Mouse (Mus musculus): Measurements from ENCODE around the gene Slc39a5. TPM values are rescaled to one million over a fixed set of nuclear protein-coding genes. Genes with fewer than 3 reads are reported as not detected.

Gene Slc39a5
- polyA plus RNA-seq, 1 experiment from 2014 or later, result 0.12 TPM

DNA sequence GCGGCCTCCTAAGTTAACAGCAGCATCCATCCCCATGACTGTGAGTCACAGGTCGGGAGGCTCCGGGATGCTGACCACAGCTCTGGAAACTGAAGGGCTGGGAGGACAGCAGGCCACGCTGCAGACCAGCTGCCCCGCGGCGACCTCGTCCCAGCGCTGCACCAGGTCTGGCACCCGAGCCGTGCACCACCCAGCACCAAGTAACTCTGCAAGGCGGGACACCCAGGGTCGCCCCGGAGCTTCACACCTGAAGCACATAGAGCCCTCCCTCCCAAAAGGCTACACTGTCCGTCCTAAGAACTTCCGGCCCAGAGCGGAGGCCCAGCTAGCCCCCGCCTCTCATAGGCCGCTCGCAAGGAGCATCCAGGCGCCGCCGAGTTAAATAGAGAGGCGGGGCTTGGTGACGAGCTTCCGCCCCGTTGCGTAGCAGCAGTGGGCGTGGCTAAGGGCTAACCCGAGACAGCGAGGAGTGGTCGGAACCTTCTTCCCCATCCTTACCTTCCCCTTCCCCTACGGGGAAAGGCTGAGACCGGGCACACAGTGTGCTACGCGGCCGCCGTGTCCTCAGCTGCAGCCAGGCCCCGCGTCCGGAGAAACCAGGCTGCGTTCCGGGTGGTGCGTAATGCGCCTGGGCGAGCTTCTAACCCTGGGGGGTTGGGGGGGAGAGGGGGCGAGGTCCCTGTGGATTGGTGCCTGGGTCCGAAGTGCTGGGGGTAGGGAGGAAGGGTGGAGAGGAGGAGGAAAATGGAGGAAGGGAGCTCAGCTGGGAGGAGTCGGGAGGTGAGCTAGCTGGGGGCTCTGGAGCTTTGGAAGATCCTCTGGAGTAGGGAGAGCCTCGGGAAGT, 10.4 kb upstream of the Slc39a5 start, which contains the start of the genes Nabp2 and Rnf41:
TSS of gene Nabp2 (minus strand) at position 282 of the 844 bp plus-strand sequence.
TSS of gene Rnf41 (plus strand) at position 447 of the 844 bp plus-strand sequence.
- ChIA-PET CTCF (interaction anchor here (0.9 to 2.0 kb wide), 11 partner anchors 9 to 136 kb away, joined by 3 to 10 read pairs (median 3); partner anchors contain the start of genes Ankrd52, Coq10a, Myl6 and Zc3h10), POLR2A (interaction anchor here (0.6 to 1.8 kb wide), 11 partner anchors 10 to 89 kb away, joined by 3 to 7 read pairs (median 4); partner anchors contain the start of genes Ankrd52 and Coq10a)
- TF ChIP-seq CTCF (IDR thresholded peaks at IDR 0.05), result no peak
- H3K27me3 ChIP-seq, result no peaks in the 10 kb centered on the region
- DNase-seq (ENCODE audit: low read depth, low spot score), result peak; percentile 83
- ATAC-seq, result peak; percentile 81
- in situ Hi-C loops (cut with MboI; ENCODE audit: low pct_unique_long_range_greater_than_20kb), result no loop called here

DNA sequence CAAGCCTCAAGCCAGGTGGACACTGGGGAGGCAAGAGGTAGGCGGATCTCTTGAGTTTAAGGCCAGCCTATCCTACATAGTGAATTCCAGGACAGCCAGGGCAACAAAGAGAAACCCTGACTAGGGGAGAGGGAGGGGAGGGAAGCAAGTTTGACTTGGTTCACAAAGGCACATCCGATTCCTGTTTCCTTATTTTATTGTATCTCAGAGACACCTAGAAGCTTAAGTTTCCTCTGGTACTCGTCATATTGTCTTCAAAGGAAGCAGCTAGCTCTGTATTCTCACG, 9.5 kb upstream of the Slc39a5 start:
- TF ChIP-seq CTCF (IDR thresholded peaks at IDR 0.05), result no peak
- CTCF ChIA-PET, result interaction anchor here (0.6 to 2.0 kb wide), 6 partner anchors 10 to 79 kb away, joined by 3 to 10 read pairs (median 4); no protein-coding TSS in a partner anchor
- POLR2A ChIA-PET, result interaction anchor here (0.6 to 1.8 kb wide), 7 partner anchors 10 to 74 kb away, joined by 3 to 7 read pairs (median 4); partner anchors contain the start of genes Ankrd52 and Coq10a
- H3K27me3 ChIP-seq, result no peaks in the 10 kb centered on the region
- in situ Hi-C loops (cut with MboI; ENCODE audit: low pct_unique_long_range_greater_than_20kb), result no loop called here
- ATAC-seq (no peak), DNase-seq (ENCODE audit: low read depth, low spot score) (no peak)

DNA sequence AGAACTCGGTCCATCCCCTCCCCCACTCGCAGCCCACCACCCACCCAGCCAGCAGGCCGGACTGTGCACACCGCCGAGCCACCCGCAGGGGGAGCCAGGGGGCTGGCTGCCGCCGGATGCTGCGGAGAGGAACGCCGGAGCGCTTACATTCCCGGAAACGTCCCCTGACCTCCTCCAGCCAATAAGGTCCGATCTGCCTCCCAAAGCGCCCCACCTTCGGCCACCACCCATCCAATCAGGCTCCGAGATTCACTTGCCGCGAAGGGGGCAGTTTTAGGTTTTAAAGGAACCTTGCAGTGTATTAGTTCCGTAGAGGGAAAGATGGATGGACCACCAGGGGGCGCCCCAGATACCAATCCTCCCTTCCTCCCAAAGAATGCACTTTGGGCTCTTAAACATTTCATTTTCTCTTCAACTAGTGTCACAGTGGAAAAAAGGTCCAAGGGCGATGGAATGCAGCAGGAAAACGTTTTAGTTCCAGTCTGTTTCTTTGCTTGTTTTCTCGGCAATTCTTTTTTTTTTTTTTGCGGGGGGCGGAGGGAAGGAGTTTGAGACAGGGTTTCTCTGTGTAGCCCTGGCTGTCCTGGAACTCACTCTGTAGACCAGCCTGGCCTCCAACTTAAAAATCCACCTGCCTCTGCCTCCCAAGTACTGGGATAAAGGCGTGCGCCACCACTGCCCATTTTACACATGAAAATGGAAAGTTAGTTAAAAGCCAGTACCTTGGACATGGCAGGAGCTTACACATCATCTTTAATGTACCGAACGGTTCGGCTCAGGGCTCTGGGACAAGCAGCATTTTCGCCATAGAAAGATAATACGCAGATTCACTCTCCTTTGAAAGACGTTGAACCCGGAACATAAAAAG, 8.9 kb upstream of the Slc39a5 start:
- no peaks in the 10 kb centered on the region for H3K27me3 ChIP-seq
- DNase-seq (ENCODE audit: low read depth, low spot score), result peak; percentile 90
- in situ Hi-C loops (cut with MboI; ENCODE audit: low pct_unique_long_range_greater_than_20kb), result loop anchor here (5.0 kb wide), 1 partner anchor 47 kb away; the partner anchor contains the start of gene Smarcc2
- ChIA-PET POLR2A (interaction anchor here (0.6 to 1.7 kb wide), 4 partner anchors 10 to 32 kb away, joined by 3 to 6 read pairs (median 4); partner anchors contain the start of gene Slc39a5), CTCF (interaction anchor here (0.6 to 2.0 kb wide), 3 partner anchors 30 to 80 kb away, joined by 3 to 10 read pairs (median 3); no protein-coding TSS in a partner anchor)
- ATAC-seq, result peak; percentile 83
- no peak for TF ChIP-seq CTCF (IDR thresholded peaks at IDR 0.05)

DNA sequence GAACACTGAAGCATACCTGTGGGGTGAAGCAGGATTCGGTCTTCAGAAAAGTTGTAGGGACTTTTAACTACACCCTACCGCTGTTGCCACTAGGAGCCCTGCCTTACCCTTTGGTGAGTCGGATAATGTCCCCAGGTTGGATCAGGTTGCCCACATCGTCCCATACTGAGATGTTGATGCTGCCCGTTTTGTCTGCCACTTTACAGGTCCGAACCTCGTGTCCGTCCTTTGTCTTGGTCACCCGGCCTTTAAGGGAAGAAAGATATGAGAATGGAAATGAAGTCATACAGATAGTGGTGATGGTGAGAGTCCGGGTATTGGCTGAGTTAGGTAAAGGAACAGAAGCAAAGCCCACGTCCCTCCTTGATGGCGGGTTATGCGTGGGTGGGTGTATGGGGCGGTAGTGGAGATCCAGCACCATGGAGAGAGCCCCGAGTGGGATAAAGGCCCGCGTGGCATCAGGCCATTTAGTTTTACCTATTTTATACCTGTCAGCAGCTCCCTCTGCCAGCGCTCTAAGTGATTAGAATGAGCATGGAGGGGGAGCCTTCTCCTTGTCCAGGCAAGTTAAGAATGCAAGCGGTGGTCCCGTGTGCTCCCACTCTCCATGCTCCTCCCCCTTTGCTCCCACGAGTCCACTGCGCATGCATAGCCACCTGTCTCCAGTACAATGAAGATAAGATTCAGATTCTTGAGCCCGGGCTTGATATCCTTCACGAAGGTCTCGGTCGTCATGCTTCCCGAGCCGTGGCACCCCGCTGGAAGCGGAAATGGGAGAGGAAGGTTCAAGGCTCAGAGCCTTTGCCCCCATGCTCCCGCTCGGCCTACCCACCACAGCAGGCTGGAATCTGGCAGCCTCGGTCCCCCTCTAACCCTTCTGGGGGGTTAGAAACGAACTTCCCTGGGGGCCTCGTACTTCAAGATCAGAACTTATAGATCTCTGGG, 7.8 kb upstream of the Slc39a5 start:
- POLR2A ChIA-PET, result interaction anchor here (0.6 to 1.5 kb wide), 2 partner anchors 9 to 47 kb away, joined by 3 to 5 read pairs; partner anchors contain the start of gene Slc39a5
- ATAC-seq (no peak), DNase-seq (ENCODE audit: low read depth, low spot score) (no peak)
- CTCF ChIA-PET, result no interaction called here
- no peak for TF ChIP-seq CTCF (IDR thresholded peaks at IDR 0.05)
- in situ Hi-C loops (cut with MboI; ENCODE audit: low pct_unique_long_range_greater_than_20kb), result loop anchor here (5.0 kb wide), 1 partner anchor 48 kb away; the partner anchor contains the start of gene Smarcc2
- no peaks in the 10 kb centered on the region for H3K27me3 ChIP-seq

DNA sequence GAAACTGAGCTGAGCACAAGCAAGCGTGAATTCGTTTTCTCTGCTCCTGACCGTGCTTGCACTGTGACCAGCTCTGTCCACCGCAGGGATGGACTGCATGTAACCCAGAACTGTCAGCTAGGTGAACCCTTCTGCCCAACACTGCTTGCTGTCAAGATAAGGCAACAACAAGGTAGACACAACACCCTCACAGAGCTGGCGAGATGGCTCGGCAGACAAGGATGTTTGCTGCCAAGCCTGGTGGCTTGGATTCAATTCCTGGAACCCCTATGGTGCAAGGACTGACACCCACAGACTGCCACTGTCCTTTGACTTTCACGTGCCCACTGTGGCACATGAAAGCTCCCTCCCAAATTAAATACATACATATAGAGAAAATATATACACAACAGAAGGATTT, 2.9 kb upstream of the Slc39a5 start:
- POLR2A ChIA-PET, result no interaction called here
- no peaks in the 10 kb centered on the region for H3K27me3 ChIP-seq
- ATAC-seq (no peak), DNase-seq (ENCODE audit: low read depth, low spot score) (no peak)
- in situ Hi-C loops (cut with MboI; ENCODE audit: low pct_unique_long_range_greater_than_20kb), result no loop called here
- CTCF ChIA-PET, result no interaction called here
- no peak for TF ChIP-seq CTCF (IDR thresholded peaks at IDR 0.05)

DNA sequence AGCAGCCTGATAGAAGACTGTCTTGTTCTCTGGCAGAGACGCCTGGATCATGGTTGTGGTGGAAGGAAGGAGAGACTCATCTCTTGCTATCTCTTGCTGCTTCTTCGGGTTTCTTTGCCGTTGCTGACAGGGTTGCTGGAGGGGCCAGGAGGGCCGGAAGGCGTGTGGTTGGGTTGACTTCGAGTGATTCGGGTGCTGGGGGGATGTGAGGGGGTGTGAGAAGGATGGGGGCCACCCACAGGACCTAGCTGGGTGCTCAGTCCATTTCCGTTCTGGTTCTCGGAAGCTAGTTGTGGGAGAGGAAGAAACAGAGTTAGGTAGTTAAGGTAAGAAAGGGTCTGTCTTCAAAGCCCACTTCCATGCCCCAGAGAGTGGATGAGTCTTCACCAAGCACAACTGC, 609 bp upstream of the Slc39a5 start:
- DNase-seq (ENCODE audit: low read depth, low spot score), result no peak
- ChIA-PET POLR2A (no interaction called here), CTCF (interaction anchor here (1.5 kb wide), 1 partner anchor 27 kb away, joined by 3 read pairs; no protein-coding TSS in a partner anchor)
- in situ Hi-C loops (cut with MboI; ENCODE audit: low pct_unique_long_range_greater_than_20kb), result no loop called here
- H3K27me3 ChIP-seq, result no peaks in the 10 kb centered on the region
- ATAC-seq, result no peak
- no peak for TF ChIP-seq CTCF (IDR thresholded peaks at IDR 0.05)

DNA sequence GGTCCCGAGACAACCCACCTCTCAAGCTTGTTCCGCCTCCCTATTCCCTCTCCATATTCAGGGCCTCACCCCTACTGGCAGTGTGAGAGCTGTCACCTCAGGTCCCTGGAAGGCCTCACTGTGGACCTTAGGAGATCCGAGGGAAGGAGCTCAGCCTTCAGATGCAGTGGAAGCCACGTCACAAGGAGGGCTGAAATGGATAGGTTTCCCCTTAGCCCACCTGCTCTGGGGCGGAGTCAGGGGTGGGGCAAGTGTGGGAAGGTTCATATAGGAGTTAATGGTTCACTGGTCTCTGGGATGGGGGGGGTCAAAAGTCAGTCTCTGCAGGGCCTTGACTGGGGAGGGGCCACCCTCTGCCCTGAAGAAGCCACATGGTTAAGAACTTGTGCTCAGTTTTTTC, 691 bp downstream of the Slc39a5 start:
- ATAC-seq (no peak), DNase-seq (ENCODE audit: low read depth, low spot score) (no peak)
- no peaks in the 10 kb centered on the region for H3K27me3 ChIP-seq
- in situ Hi-C loops (cut with MboI; ENCODE audit: low pct_unique_long_range_greater_than_20kb), result no loop called here
- ChIA-PET POLR2A (interaction anchor here (1.9 kb wide), 1 partner anchor 9 kb away, joined by 5 read pairs; no protein-coding TSS in a partner anchor), CTCF (interaction anchor here (1.3 kb wide), 1 partner anchor 17 kb away, joined by 3 read pairs; no protein-coding TSS in a partner anchor)
- TF ChIP-seq CTCF (IDR thresholded peaks at IDR 0.05), result no peak

DNA sequence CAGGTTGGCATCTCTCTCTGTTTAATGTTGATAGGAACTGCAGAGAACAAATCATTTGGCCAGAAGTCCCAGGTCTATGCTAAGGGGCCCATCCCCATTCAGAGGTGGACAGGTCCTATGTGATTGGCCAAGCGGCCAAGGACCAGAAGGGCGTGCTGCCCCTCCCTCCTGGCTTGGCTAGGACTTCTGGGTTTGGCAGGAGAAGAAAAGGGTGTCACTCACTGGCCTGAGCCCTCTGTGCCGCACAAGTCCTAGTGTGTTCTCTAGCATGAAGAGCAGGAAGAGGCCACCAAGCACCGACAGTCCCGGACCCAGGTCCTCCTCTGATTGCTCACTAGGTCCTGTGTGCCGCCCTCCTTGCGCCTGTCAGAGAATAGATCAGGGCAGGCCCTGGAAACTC, 3.6 kb downstream of the Slc39a5 start:
- no peak for ATAC-seq
- no peak for TF ChIP-seq CTCF (IDR thresholded peaks at IDR 0.05)
- DNase-seq (ENCODE audit: low read depth, low spot score), result no peak
- ChIA-PET CTCF (no interaction called here), POLR2A (no interaction called here)
- in situ Hi-C loops (cut with MboI; ENCODE audit: low pct_unique_long_range_greater_than_20kb), result no loop called here
- no peaks in the 10 kb centered on the region for H3K27me3 ChIP-seq

DNA sequence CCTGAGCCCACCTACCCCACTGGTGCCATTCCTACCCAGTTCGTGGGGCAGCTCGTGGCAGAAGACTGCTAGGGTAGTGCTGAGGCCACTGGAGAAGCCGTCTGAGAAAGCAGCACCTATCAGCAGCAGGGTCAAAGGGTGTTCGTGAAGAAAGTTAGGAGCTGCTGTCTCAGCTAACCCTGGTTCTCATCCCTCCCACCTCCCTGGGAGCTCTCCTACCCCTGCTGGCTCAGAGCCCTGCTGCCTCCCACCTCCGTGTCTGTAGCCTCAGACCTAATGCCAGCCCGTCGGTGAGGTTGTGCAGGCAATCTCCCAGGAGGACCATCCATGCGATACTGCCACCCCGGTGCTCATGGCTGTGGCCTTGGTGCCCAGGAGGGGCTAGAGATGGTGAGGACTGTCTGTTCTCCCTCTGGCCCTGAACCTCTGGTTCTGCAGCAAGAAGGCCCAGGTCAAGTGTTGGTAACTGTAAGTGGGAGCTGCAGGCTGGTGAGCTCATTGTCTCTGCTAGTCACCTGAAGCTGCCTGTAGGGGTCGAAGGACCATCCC, 4.2 kb downstream of the Slc39a5 start:
- in situ Hi-C loops (cut with MboI; ENCODE audit: low pct_unique_long_range_greater_than_20kb), result no loop called here
- H3K27me3 ChIP-seq, result no peaks in the 10 kb centered on the region
- no peak for TF ChIP-seq CTCF (IDR thresholded peaks at IDR 0.05)
- ChIA-PET CTCF (no interaction called here), POLR2A (interaction anchor here (0.8 kb wide), 2 partner anchors 12 to 52 kb away, joined by 3 to 8 read pairs; no protein-coding TSS in a partner anchor)
- no peak for ATAC-seq
- no peak for DNase-seq (ENCODE audit: low read depth, low spot score)

Data from Patski (cell line).